Mouse (Mus musculus): Measurements from ENCODE around the gene Cd19. TPM values are rescaled to one million over a fixed set of nuclear protein-coding genes. Genes with fewer than 3 reads are reported as not detected.

Cd19 gene
- polyA plus RNA-seq, 1 experiment from 2014 or later: 0.07 TPM

Small RNA genes lying within 50 kb of the gene (microRNA-seq; reads per million reads assigned to microRNA genes)
- gene Mir7058 (ENCODE audit: borderline number of aligned reads): not detected

Other genes with a start within 250 kb of the Cd19 start
- 51.5 and 52.1 TPM in 2 replicates for gene Xpo6, start 214.4 kb downstream of the Cd19 start, polyA plus RNA-seq (2015; fragmentation: Nextera tagmentation; extraction: Ambion mirVana)
- 36.0 and 40.1 TPM in 2 replicates for gene Sbk1, start 142.3 kb downstream of the Cd19 start, polyA plus RNA-seq (2015; fragmentation: Nextera tagmentation; extraction: Ambion mirVana)
- 3.7 and 4.3 TPM in 2 replicates for gene Lat, start 45.3 kb downstream of the Cd19 start, polyA plus RNA-seq (2015; fragmentation: Nextera tagmentation; extraction: Ambion mirVana)
- 59.7 and 62.0 TPM in 2 replicates for gene Spns1, start 37.4 kb downstream of the Cd19 start, polyA plus RNA-seq (2015; fragmentation: Nextera tagmentation; extraction: Ambion mirVana)
- 2.2 and 3.2 TPM in 2 replicates for gene Nfatc2ip, start 18.2 kb downstream of the Cd19 start, polyA plus RNA-seq (2015; fragmentation: Nextera tagmentation; extraction: Ambion mirVana)
- gene Rabep2, start 13.9 kb upstream of the Cd19 start, polyA plus RNA-seq (2015; fragmentation: Nextera tagmentation; extraction: Ambion mirVana): 36.2 and 38.1 TPM in 2 replicates
- 103 and 140 TPM in 2 replicates for gene Atp2a1, start 48.2 kb upstream of the Cd19 start, polyA plus RNA-seq (2015; fragmentation: Nextera tagmentation; extraction: Ambion mirVana)
- 54.2 and 60.4 TPM in 2 replicates for gene Sh2b1, start 60.5 kb upstream of the Cd19 start, polyA plus RNA-seq (2015; fragmentation: Nextera tagmentation; extraction: Ambion mirVana)
- gene Tufm, start 72.5 kb upstream of the Cd19 start, polyA plus RNA-seq (2015; fragmentation: Nextera tagmentation; extraction: Ambion mirVana): 129 and 130 TPM in 2 replicates
- 52.1 and 58.0 TPM in 2 replicates for gene Atxn2l, start 88.5 kb upstream of the Cd19 start, polyA plus RNA-seq (2015; fragmentation: Nextera tagmentation; extraction: Ambion mirVana)
- 176 and 188 TPM in 2 replicates for gene Eif3c, start 151.5 kb upstream of the Cd19 start, polyA plus RNA-seq (2015; fragmentation: Nextera tagmentation; extraction: Ambion mirVana)
- 1.4 and 1.5 TPM in 2 replicates for gene Apobr, start 170.1 kb upstream of the Cd19 start, polyA plus RNA-seq (2015; fragmentation: Nextera tagmentation; extraction: Ambion mirVana)
- gene Cln3, start 170.9 kb upstream of the Cd19 start, polyA plus RNA-seq (2015; fragmentation: Nextera tagmentation; extraction: Ambion mirVana): 33.7 and 38.4 TPM in 2 replicates
- not detected in 2 replicates for gene Il27, start 180.1 kb upstream of the Cd19 start, polyA plus RNA-seq (2015; fragmentation: Nextera tagmentation; extraction: Ambion mirVana)
- gene Nupr1, start 216.0 kb upstream of the Cd19 start, polyA plus RNA-seq (2015; fragmentation: Nextera tagmentation; extraction: Ambion mirVana): 38.5 and 40.4 TPM in 2 replicates
- gene Sgf29, start 234.4 kb upstream of the Cd19 start, polyA plus RNA-seq (2015; fragmentation: Nextera tagmentation; extraction: Ambion mirVana): 43.4 and 49.5 TPM in 2 replicates

Data from embryonic facial prominence, embryonic 15.5 days (tissue).